Mouse (Mus musculus) gastrocnemius, postnatal 10 days (tissue): ENCODE measurements around the gene Pgf. TPM values are rescaled to one million over a fixed set of nuclear protein-coding genes. Genes with fewer than 3 reads are reported as not detected.

Experiments
- DNase-seq: peaks from one replicate; pipeline ENCODE4 v3.0.0; 2021; ENCODE audit warnings: mixed read lengths
- total RNA-seq, 2 experiments: library from RNA; stranded (reverse); gene quantifications; 2 replicates each; pipeline ENCODE4 v1.2.3; 2021

Gene Pgf
- total RNA-seq, 2 experiments from 2014 or later: 2.4 to 4.0 TPM

DNA sequence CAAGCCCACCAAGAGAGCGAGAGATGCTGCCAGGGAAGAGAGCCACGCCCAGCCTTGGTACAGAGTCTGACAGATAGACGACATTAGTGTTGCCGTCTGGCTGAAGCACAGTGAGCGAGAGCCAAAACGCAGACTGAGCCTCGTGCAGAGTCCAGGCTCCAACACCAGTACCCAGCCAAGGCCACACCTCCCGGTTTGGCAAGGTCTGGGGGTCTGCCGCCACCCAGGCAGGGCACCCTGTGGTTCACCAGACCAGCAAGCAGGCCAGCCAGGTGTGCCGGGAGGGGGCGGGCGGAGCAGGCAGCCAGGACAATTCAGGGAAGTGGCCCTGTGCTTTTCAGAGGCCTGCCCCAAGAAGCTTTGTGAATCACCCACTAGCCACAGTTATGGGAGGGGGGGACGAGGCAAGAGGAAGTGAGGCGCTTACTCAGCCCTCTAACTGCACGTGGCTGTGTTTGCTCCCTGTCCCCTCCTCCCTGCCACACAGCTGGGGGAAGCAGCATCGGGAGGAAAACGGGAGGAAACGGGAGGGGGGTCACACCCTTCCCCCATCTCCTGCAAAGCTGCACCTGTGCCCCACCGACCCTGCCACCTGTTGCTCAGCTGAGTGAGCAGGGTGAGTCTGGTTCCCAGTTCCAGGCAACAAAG is 15.0 kb upstream of the Pgf start:
- no peak for DNase-seq

DNA sequence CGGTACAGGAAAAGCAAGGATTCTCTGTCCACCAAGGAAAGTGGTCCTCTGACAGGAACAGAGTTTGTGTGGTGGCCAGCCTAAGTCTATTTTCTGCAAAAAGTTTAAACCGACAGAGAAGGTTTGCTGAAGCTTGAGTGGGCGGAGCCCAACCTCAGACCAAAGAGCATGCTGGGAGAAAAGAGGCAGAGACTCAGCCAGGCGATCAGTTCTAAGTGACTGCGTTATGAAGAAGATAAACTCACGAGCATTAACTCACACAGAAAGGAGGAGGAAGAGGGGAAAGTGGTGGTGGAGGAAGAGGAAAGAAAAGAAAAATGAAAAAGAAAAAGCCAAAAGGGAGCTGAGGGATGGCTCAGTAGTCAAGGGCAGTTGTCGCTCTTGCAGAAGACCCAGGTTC is 12.7 kb upstream of the Pgf start:
- no peak for DNase-seq

DNA sequence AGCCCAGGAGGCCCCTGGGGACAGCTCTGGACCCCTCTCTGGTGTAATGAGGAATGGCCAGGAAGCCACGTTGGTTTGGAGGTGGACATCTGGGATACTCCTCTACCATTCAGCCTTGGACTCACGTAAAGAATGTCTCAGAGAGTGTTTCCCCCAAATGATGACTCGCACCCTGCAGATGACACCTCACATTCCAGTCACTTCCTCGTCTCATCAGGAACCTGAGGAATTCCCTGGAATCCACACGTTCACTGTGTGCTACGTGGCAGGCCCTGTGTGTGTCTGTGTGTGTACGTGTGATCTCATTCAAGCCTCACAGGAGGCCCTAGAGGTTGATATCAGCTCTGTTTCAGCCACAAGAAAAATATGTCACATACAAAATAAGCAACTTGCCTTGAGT is 8.8 kb upstream of the Pgf start:
- DNase-seq: no peak

DNA sequence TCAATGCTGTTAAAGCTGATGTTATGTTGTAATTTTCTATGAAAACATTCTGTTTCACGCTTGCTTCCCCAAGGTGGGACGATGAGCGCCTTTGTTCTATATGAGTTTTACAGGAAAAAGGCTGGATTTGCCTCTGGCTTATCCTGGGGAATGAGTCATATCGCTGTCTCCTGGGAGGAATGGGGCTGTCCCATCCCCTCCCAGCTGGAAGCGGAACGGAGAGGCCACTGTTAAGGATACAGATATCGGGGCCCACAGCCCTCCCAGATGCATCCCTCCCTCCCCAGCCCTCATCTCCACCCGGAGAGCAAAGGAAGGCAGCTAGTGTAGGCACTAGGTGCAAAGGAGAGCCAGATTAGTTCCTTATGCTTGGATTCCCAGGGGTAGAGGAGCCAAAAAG is 8.2 kb upstream of the Pgf start:
- DNase-seq: no peak

DNA sequence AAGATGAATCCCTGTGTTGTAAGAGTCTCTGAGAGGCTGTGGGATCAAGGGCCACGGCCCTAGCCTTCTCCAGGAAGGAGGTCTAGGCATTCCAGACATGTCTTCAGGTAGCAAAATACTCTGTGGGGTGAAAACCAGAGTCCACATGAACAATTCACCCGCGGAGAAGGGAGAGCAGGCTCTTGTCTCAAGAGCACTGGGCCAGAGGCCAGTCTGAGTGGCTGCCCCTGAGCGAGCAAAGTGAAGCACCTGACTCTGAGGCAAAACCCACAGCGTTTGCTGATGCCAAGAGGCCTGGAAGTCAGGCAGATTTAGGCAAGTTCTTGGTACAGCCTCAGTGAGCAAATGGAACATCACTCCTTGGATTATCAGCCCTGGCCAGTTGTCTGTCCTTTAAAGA is 6.5 kb upstream of the Pgf start:
- no peak for DNase-seq

DNA sequence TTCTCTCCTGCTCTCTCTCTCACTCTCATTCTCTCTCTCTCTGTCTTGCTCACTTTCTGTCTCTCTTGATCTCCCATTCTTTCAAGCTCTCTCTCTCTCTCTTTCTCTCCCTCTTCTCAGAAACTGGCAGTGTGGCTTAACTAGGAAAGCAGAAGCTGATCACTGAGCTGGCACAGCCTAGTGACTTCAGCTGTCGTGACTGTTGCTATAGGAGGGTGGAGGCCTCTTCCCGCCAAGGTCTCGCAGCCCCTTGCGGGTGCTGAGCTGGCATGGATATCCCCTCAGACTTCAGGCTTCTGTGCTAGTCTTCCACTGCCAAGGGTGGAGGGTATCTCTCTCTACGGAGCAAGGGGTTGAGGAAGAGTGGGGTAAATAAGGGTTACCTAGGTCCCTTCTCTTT is 5.3 kb upstream of the Pgf start:
- DNase-seq: no peak

DNA sequence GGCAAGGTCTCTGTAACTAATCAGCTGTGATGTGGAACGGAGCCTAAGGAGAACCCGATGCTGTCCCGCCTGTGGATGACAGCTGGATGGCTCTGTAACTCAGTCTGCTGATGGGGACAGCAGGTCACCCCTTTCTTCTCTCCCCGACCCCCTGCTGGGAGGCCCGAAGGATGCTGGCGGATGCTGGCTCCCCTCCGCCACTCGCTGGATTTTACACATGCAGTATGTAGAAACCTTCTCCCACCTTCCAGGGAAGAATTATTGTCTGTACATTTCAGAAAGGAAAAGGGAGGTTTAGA is 4.7 kb upstream of the Pgf start:
- DNase-seq: no peak

DNA sequence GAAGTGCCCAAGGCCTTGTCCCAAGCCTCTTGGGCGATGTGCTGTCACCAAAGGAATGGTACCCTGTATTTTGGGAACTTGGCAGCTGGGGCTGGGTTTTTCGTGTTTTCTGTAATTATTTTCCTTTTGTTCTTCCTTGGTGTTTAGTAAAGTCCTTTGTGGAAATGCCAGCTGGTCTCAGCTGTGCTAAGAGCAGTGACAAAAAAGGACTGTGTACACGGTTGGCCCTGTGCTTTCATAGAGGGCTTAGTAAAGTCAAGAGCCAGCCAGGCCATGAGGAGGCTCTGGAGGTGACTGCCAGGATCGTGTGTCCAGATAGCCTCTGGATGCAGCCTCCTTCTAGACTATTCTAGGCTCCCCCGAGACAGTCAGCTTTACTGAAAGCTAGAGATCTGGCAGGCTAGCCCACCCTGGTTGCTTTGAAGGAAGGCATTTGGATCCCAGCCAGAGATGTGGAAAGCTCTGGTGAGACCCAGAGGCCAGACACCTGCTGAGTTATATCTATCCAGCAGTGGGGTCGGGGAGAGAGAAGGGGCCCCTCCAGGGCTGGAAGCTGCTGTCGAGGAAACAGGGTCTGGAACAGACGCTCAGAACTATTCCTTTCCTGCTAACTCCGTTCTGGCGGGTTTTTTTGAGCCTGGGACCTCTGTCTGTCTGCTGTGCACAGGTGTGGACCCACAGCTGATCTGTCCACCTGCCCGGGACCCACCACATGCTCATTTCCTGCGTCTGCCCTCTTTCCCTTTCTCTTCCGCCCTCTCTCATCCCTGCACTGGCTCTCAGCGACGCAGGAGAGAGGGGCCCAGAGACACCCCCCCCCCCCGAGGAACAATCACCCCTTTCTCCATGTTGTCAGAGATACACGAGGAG is 4.1 kb upstream of the Pgf start:
- no peak for DNase-seq

DNA sequence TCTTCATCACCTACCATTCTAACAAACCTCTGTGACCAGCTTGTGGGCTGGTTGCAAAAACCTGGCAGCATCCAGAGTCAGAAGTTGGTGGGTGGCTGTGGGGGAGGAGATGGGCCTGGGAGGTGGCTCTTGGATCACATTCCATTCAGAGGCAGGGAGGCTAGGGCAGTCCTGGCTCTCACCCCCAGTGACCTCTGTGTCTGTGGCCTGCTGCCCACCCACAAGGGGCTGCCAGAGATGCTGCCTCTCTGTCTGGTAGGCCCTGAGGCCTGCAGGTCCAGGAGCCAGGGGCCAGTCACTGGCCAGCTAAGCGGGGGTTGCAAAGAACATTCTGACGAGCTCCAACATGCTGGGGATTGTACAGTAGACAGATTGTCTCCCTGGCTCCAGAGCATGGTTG is 704 bp upstream of the Pgf start:
- no peak for DNase-seq

DNA sequence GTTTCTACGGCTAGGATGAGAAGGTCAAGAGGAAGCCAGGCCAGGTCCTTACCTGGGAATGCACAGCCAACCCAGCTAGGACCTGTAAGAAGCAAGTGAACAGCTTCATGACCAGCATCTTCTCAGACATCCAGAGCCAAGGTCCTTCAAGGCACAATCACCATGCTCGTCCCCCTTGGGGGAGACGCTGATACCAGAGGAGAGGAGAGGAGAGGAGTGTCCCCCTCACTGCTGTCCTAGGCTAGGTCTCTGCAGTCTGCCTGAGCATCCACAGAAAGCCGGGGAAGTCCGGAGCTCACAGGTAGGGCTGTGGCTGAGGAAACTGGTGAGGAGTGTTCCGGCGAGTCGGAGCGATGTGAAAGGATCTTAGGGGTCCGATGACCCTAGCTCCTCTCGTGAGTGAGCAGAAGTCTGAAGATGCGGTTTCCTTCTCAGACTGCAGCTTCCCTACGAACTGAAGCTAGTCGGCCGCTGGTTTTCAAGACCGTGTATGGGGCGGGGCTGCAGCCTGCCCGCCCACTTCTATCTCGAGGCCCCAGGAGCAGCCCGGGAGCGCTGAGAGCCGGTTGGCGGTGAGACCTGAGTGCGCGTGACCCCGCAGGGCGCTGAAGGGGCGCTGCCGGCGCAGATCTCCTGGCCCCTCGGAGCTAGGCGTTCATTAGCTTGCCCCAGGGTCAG is 605 bp downstream of the Pgf start:
- DNase-seq: no peak

DNA sequence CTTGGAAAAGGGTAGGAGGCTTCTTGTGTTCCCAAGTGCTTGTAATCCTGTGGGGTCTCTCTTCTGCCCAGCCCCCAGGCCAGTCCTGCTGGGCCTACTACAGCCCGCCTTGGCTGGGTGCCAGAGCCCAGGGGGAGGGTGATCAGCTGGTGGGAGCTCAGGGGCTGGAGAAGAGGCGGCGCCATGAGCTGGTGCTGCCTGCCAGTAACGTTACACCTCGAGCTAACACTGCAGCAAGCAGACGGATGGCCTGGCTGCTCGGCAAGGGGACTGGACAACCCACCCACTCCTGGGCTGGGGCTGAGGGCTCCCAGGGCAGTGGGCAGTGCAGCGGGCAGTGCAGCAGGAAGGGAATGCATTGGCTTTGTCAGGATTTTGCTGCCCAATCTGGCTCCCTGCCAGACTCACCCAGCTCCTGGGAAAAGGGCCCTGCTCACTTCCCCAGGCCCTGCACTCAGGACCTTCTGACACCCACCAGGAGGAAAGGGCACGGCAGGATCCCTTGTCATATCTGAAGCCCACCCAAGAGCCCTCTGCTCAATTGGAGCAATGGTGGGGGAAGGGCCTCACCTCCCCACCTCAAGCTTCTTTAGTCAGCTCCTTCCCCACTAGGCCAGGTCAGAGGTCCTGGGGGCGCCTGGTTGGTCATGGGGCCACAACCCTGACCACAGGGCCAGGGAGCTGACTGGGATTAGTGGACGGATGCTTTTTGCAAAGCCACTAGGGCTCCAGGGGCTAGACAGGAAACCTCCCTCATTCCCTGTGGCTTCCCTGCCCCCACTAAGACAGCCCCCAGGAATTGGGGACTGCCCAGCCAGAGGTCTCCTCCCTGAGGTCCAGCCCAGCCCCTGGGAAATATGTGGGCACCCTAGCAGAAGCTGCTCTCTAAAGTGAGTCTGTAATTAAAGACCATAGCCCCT is 1.4 kb downstream of the Pgf start:
- peak; percentile 41 for DNase-seq

DNA sequence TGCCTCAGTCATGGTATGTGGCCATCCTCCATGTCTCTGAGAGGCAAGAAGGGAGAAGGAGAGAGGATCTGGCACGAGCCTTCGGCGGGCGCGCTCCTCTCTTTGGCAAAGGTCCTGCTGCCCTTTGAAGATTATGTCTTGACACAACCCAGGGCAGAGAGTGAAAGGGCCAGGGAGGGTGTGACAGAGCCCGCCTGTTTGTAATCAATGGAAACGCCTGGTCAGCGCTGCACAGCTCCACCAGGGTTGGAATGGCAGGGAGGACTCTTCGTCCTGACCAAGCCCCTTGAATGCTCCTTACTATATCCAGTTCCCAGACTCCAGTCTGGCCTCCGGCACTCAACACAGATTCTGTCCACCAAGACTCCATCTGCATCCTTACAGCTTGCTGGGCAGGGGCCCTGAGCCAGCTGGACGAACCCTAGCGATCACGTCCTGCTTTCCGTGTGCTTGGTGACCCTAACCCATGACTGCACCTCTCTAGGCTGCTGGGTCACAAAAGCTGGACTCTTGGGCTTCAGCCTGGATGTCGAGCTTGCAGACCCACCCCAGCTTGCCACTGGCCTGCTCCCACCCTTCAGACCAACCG is 2.4 kb downstream of the Pgf start:
- no peak for DNase-seq

DNA sequence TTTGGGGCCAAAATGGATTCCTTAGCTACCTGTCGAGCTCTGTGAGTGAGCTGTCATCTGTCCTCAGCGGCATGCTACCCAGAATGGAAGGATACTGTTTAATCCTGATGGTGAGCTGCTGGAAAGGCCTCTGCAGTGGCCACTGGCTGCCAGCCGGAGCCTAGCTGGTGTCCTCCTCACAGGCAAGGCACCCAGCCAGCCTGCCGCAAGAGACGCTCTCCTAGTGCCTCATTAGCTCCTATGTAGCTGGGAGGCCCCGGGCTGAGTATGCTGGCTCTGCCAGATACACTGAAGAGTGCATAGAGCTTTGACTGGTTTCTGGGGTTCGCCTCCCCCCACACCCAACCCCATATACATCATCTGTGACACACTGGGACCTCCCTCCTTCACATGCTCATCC is 3.6 kb downstream of the Pgf start:
- peak; percentile 59 for DNase-seq

DNA sequence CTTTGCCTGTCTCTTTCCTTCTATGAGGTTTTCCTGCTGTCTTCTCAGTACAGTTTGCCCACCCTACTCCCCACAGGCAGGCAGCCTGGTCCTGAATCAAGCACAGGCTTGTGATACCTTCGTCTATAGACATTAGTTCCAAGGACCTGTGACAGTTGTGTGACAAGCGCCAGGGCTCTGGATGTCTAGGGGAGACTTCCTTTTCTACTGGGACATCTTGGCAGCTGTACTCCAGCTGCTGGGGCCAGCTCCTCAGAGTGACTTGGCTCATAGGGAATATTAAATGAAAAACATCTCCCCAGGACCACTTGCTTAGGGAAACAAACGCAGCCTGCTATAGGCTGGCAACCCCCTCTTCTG is 6.7 kb downstream of the Pgf start:
- no peak for DNase-seq

DNA sequence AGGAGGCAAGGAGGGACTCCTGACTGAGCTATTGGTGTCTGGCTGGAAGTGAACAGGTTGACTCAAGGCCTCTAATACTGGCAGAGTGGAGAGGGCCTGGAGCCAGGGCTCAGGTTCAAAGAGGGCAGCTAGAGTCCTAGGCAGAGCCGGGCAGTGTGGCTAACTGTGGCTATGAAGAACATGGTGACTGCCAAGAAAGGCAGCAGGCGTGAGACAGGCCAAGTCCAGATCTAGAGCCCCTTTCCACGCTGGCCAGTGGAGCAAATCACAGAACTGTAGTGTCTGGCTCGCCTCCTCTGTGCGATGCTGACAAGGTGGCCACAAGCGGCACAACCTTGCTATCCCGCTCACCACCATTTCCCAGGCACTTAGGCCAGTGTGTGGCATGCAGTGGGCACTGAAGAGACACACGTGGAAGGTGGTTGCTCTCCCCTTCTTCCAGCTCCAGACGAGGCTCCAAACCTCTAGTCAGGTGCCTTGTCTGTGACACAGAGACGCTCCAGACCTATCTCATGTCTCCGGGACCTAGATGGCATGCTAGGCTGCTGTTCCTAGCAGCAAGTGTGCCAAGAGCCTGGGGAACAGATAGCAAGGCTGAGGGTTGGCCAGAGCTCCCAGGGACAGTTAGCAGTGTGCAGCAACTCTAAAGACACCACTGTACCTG is 7.2 kb downstream of the Pgf start:
- no peak for DNase-seq

DNA sequence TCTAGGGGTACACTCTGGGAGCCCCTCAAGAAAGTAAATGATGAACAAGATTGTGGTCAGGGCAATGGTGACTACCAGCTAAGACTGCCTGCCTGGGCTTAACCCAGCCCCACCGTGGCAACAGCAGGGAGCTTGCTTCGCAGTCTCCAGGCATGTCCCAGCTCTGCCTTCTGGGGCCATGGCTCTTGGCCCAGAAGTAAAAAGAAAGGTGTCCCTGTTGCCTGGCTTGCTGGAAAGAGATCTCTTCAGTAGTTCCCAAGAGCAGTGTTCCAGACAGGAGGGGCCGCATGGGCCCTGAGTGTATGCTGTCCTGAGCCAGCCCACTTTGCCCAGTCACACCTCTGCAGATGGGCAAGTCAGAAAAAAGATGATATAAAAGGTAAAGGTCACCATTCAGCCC is 7.7 kb downstream of the Pgf start:
- DNase-seq: no peak

DNA sequence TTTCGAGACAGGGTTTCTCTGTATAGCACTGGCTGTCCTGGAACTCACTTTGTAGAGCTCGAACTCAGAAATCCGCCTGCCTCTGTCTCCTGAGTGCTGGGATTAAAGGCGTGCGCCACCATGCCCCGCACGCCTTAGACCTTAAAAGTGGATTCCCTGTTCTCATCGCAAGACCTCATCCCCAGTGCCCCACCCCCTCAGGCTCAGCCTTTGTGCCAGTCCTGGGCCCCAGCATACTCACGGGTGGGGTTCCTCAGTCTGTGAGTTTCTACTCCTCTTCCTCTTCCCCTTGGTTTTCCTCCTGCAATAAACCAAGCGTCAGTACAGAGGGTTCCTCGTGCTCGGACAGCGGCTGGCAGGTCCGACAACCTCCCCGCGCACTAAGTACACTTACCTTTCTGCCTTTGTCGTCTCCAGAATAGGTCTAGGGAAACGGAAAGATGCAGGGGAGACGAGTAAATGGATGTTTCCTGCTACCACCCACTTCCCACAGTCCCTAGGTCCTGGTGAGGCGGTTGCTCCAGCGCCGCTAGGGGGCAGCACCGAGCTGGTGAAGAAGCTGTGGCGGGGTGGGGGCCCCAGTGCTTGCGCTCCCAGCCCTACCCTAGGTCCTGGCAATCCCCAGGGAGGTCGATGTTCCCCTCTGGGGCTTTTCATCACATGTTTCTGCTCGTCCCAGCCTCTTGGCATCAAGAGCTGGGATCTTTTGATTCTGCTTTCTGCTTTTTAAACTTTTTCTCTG is 8.3 kb downstream of the Pgf start:
- DNase-seq: peak; percentile 97

DNA sequence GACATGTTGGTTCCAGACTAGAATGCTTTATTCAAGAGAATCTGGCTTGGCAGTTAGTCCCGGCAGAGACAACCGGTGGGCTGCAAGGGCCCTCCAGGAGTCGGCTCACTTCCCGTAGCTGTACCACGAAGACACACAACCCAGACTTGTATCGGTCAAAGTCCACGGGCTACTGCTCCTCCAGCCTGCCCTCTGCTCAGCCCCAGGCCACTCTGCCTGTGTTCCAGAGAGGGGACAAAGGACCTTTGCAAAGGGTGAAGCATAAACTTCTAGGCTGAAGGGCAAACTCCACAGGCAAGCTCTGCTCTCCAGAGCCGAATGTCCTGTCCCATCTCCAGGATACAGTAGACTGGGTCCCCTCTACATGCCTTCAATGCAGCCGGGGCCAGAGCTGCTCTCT is 11.0 kb downstream of the Pgf start:
- no peak for DNase-seq

DNA sequence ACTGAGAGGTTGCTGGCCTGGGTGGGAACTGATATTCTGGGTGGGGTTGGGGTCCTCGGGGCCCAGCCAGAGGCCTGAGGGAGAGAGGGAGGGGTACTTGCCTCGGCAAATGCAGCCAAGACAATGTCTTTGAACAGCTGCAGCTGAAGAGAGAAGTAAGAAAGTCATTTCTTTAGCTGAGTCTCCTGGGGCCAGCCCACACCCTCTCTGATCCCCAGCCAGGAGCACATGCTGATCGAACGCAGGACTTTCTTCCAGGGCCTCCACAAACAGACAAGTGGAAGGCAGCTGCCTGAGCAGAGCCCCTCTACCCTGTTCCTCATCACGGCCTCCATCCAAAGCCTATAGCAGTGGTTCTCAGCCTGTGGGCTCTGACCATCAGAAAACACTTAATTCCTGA is 12.6 kb downstream of the Pgf start:
- DNase-seq: peak; percentile 58

DNA sequence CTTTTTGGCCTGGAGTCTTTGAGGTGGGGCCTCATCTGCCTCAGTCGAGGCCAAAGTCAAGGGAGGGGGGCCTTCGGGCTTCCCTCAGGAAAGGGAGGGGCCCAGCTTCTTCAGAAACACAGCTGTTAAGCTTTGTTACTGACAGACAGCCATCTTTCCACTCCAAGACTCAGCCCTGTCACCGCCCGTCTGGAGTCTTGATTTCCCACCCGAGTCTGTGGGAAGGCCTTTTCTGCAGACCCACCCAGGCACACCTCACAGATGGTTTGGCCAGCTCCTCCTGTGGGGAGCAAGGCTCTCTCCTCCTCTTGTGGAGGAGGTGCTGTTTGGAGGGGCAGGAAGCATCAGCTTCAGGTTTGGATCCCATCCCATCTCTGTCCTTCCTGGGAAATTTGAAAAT is 18.0 kb downstream of the Pgf start:
- no peak for DNase-seq

DNA sequence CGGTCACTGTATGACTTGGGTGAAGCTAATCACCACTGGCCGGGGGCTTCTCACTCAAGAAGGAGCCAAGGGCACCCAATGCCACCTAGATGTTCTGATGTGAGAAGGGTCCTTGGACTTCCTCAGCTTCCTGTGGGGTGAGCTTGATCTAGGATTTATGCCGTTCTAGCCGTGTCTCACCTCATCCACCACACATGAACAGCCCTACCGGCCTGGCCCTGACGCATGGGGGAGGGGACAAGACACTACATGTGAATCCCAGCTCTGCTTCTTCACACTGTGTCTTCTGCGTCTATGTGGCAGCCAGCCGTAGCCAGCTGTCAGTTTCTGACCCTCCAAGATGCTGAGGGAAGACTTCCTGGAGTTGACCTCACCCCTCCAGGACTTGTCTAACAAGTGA is 18.8 kb downstream of the Pgf start:
- no peak for DNase-seq
